Mouse (Mus musculus): ENCODE data around the gene Msi2. TPM values are rescaled to one million over a fixed set of nuclear protein-coding genes. Genes with fewer than 3 reads are reported as not detected.

Gene Msi2
- total RNA-seq, 2 experiments from 2014 or later: 119 to 127 TPM

- DNase-seq (ENCODE audit: low spot score in 2 of 2): no peak
Measured at GRCm38 (mm10) chr11:88548832-88549528, 169.3 kb downstream of the Msi2 start.

GRCm38 (mm10) chr11:88548423-88548822 lies 169.9 kb downstream of the Msi2 start:
- DNase-seq (ENCODE audit: low spot score in 2 of 2): no peak

- no peak for DNase-seq (ENCODE audit: low spot score in 2 of 2)
Measured at GRCm38 (mm10) chr11:88543771-88544170, 174.5 kb downstream of the Msi2 start.

- no peak for DNase-seq (ENCODE audit: low spot score in 2 of 2)
Measured at GRCm38 (mm10) chr11:88542817-88543216, 175.5 kb downstream of the Msi2 start.

GRCm38 (mm10) chr11:88541666-88542639 lies 176.4 kb downstream of the Msi2 start:
- no peak for DNase-seq (ENCODE audit: low spot score in 2 of 2)

- DNase-seq (ENCODE audit: low spot score in 2 of 2): no peak
Measured at GRCm38 (mm10) chr11:88539637-88540478, 178.5 kb downstream of the Msi2 start.

GRCm38 (mm10) chr11:88538710-88539340 lies 179.5 kb downstream of the Msi2 start:
- no peak for DNase-seq (ENCODE audit: low spot score in 2 of 2)

- DNase-seq (ENCODE audit: low spot score in 2 of 2): no peak
Measured at GRCm38 (mm10) chr11:88537344-88537743, 181.0 kb downstream of the Msi2 start.

- no peak for DNase-seq (ENCODE audit: low spot score in 2 of 2)
Measured at GRCm38 (mm10) chr11:88536861-88537260, 181.5 kb downstream of the Msi2 start.

GRCm38 (mm10) chr11:88534331-88534929 lies 183.9 kb downstream of the Msi2 start:
- no peak for DNase-seq (ENCODE audit: low spot score in 2 of 2)

GRCm38 (mm10) chr11:88532016-88532415 lies 186.3 kb downstream of the Msi2 start:
- no peak for DNase-seq (ENCODE audit: low spot score in 2 of 2)

GRCm38 (mm10) chr11:88530032-88530431 lies 188.3 kb downstream of the Msi2 start:
- DNase-seq (ENCODE audit: low spot score in 2 of 2): no peak

- no peak for DNase-seq (ENCODE audit: low spot score in 2 of 2)
Measured at GRCm38 (mm10) chr11:88528522-88529101, 189.7 kb downstream of the Msi2 start.

GRCm38 (mm10) chr11:88526711-88527110 lies 191.6 kb downstream of the Msi2 start:
- no peak for DNase-seq (ENCODE audit: low spot score in 2 of 2)

GRCm38 (mm10) chr11:88524790-88525575 lies 193.3 kb downstream of the Msi2 start:
- DNase-seq (ENCODE audit: low spot score in 2 of 2): no peak

- no peak for DNase-seq (ENCODE audit: low spot score in 2 of 2)
Measured at GRCm38 (mm10) chr11:88524437-88524789, 193.9 kb downstream of the Msi2 start.

- DNase-seq (ENCODE audit: low spot score in 2 of 2): no peak
Measured at GRCm38 (mm10) chr11:88523921-88524320, 194.4 kb downstream of the Msi2 start.

- no peak for DNase-seq (ENCODE audit: low spot score in 2 of 2)
Measured at GRCm38 (mm10) chr11:88523511-88523910, 194.8 kb downstream of the Msi2 start.

GRCm38 (mm10) chr11:88522114-88522513 lies 196.2 kb downstream of the Msi2 start:
- no peak for DNase-seq (ENCODE audit: low spot score in 2 of 2)

Measured in left cerebral cortex, adult 18-20 months (tissue).